Mouse (Mus musculus): ENCODE results near the gene Golga2. TPM values are rescaled to one million over a fixed set of nuclear protein-coding genes. Genes with fewer than 3 reads are reported as not detected.

Golga2 gene
- polyA plus RNA-seq, 1 experiment from 2014 or later = 24.9 TPM

GRCm38 (mm10) chr2:32340836-32341633, 53.9 kb downstream of the Golga2 start:
- 81% methylated on average over 13 of the region's 13 CpGs for WGBS
- no peak overlapping the region for H3K27ac ChIP-seq
- ATAC-seq (ENCODE audit: insufficient read depth, low FRiP score, low read depth) = no peak
- H3K27me3 ChIP-seq (replicated peaks) = no peaks in the 10 kb centered on the region
- no peaks in the 10 kb centered on the region for H3K36me3 ChIP-seq
- no peaks in the 10 kb centered on the region for H3K4me1 ChIP-seq
- H3K4me2 ChIP-seq = no peak overlapping the region
- H3K4me3 ChIP-seq (replicated peaks) = no peak overlapping the region
- H3K9ac ChIP-seq = no peak overlapping the region
- H3K9me3 ChIP-seq = no peaks in the 10 kb centered on the region

- Histone ChIP-seq H3K9ac (no peak overlapping the region), H3K27me3 (replicated peaks) (no peaks in the 10 kb centered on the region), H3K27ac (no peak overlapping the region), H3K9me3 (no peaks in the 10 kb centered on the region), H3K4me1 (no peaks in the 10 kb centered on the region), H3K36me3 (no peaks in the 10 kb centered on the region), H3K4me2 (no peak overlapping the region), H3K4me3 (replicated peaks) (no peak overlapping the region)
- ATAC-seq (ENCODE audit: insufficient read depth, low FRiP score, low read depth) = no peak
- 84% methylated on average over 4 of the region's 4 CpGs for WGBS
Observed at GRCm38 (mm10) chr2:32341634-32341939, 54.4 kb downstream of the Golga2 start.

- Histone ChIP-seq H3K9ac (no peak overlapping the region), H3K4me3 (replicated peaks) (no peak overlapping the region), H3K4me1 (no peaks in the 10 kb centered on the region), H3K27me3 (replicated peaks) (no peaks in the 10 kb centered on the region), H3K4me2 (no peak overlapping the region), H3K9me3 (no peaks in the 10 kb centered on the region), H3K27ac (no peak overlapping the region), H3K36me3 (no peaks in the 10 kb centered on the region)
- WGBS = 91% methylated on average over 4 of the region's 4 CpGs
- ATAC-seq (ENCODE audit: insufficient read depth, low FRiP score, low read depth) = no peak
Observed at GRCm38 (mm10) chr2:32342039-32342438, 54.9 kb downstream of the Golga2 start.

GRCm38 (mm10) chr2:32342539-32343350, 55.6 kb downstream of the Golga2 start:
- ATAC-seq (ENCODE audit: insufficient read depth, low FRiP score, low read depth) = peak; percentile 49; the same call in 1 of the 2 replicates
- Histone ChIP-seq H3K9ac (no peak overlapping the region), H3K36me3 (no peaks in the 10 kb centered on the region), H3K4me1 (no peaks in the 10 kb centered on the region), H3K4me2 (no peak overlapping the region), H3K27ac (no peak overlapping the region), H3K27me3 (replicated peaks) (no peaks in the 10 kb centered on the region), H3K4me3 (replicated peaks) (no peak overlapping the region), H3K9me3 (no peaks in the 10 kb centered on the region)
- WGBS = 71% methylated on average over 6 of the region's 6 CpGs

DNA sequence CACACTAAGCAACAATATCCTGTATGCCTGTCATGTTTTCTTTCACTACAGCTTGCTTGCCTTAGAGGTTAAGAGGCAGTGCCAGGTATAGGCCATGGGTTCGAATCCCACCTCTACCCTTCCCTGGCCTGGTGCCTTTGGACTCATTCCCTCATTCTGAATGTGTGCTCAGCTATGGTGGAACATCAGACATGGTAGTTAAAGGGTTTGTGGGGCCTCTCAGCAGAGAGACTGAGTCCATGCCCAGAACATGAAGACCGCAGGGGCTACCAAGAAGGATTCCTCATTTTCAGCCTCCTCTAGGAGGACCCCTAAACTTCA, 56.1 kb downstream of the Golga2 start:
- H3K27me3 ChIP-seq (replicated peaks) = no peaks in the 10 kb centered on the region
- no peak overlapping the region for H3K27ac ChIP-seq
- no peak for ATAC-seq (ENCODE audit: insufficient read depth, low FRiP score, low read depth)
- no peak overlapping the region for H3K4me3 ChIP-seq (replicated peaks)
- no peaks in the 10 kb centered on the region for H3K36me3 ChIP-seq
- 86% methylated on average over 2 of the region's 2 CpGs for WGBS
- no peaks in the 10 kb centered on the region for H3K4me1 ChIP-seq
- H3K9me3 ChIP-seq = no peaks in the 10 kb centered on the region
- no peak overlapping the region for H3K9ac ChIP-seq
- no peak overlapping the region for H3K4me2 ChIP-seq

- H3K27ac ChIP-seq = no peak overlapping the region
- no peak for ATAC-seq (ENCODE audit: insufficient read depth, low FRiP score, low read depth)
- no peak overlapping the region for H3K4me3 ChIP-seq (replicated peaks)
- 84% methylated on average over 10 of the region's 10 CpGs for WGBS
- H3K4me2 ChIP-seq = no peak overlapping the region
- H3K9me3 ChIP-seq = no peaks in the 10 kb centered on the region
- H3K36me3 ChIP-seq = no peaks in the 10 kb centered on the region
- no peaks in the 10 kb centered on the region for H3K4me1 ChIP-seq
- H3K9ac ChIP-seq = no peak overlapping the region
- H3K27me3 ChIP-seq (replicated peaks) = no peaks in the 10 kb centered on the region
Observed at GRCm38 (mm10) chr2:32344056-32344455, 56.9 kb downstream of the Golga2 start.

- 73% methylated on average over 14 of the region's 14 CpGs for WGBS
Observed at GRCm38 (mm10) chr2:32344598-32345321, 57.6 kb downstream of the Golga2 start.

DNA sequence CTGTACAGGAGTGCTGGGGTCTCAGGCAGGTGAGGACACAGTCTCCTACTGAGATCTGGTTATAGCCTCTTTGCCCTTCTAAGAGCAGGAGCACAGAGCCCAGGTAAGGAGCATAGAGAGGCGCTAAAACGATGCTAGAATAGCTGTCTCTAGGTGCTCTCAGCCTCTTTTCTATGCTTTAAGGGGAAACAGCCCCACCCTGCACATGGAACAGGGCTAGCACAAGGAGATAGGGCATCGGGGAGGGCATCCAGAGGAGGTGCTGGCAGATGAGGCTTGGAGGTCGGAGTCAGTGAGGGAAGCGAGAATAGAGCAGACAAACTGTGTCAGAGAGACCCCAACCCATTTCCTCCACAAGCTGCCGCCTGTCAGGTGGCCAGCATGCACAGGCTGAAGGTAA, 59.8 kb downstream of the Golga2 start:
- Histone ChIP-seq H3K9ac (no peak overlapping the region), H3K27me3 (replicated peaks) (0 out of 2 replicates have a peak, but pooled peaks cover 3% of the 10 kb centered on the region), H3K4me3 (replicated peaks) (no peak overlapping the region), H3K36me3 (no peaks in the 10 kb centered on the region), H3K27ac (no peak overlapping the region), H3K4me1 (peaks cover 14% of the 10 kb centered on the region), H3K9me3 (no peaks in the 10 kb centered on the region), H3K4me2 (no peak overlapping the region)
- 86% methylated on average over 6 of the region's 6 CpGs for WGBS
- no peak for ATAC-seq (ENCODE audit: insufficient read depth, low FRiP score, low read depth)

More at GRCm38 (mm10) chr2:32344598-32345321, 57.6 kb downstream of the Golga2 start:
- Histone ChIP-seq H3K36me3 (no peaks in the 10 kb centered on the region), H3K4me2 (no peak overlapping the region), H3K9me3 (no peaks in the 10 kb centered on the region), H3K27me3 (replicated peaks) (0 out of 2 replicates have a peak, but pooled peaks cover 2% of the 10 kb centered on the region), H3K27ac (no peak overlapping the region), H3K4me3 (replicated peaks) (no peak overlapping the region), H3K9ac (no peak overlapping the region), H3K4me1 (no peaks in the 10 kb centered on the region)
- ATAC-seq (ENCODE audit: insufficient read depth, low FRiP score, low read depth) = no peak

GRCm38 (mm10) chr2:32348311-32348710, 61.1 kb downstream of the Golga2 start:
- Histone ChIP-seq H3K36me3 (no peaks in the 10 kb centered on the region), H3K4me3 (replicated peaks) (no peak overlapping the region), H3K4me2 (no peak overlapping the region), H3K9ac (no peak overlapping the region), H3K9me3 (no peaks in the 10 kb centered on the region), H3K27ac (no peak overlapping the region), H3K27me3 (replicated peaks) (0 out of 2 replicates have a peak, but pooled peaks cover 3% of the 10 kb centered on the region), H3K4me1 (peaks cover 23% of the 10 kb centered on the region)
- 78% methylated on average over 11 of the region's 11 CpGs for WGBS
- no peak for ATAC-seq (ENCODE audit: insufficient read depth, low FRiP score, low read depth)

GRCm38 (mm10) chr2:32349625-32350255, 62.6 kb downstream of the Golga2 start:
- 47% methylated on average over 8 of the region's 8 CpGs for WGBS
- Histone ChIP-seq H3K27ac (no peak overlapping the region), H3K9ac (no peak overlapping the region), H3K27me3 (replicated peaks) (0 out of 2 replicates have a peak, but pooled peaks cover 3% of the 10 kb centered on the region), H3K4me1 (peaks cover 23% of the 10 kb centered on the region), H3K9me3 (no peaks in the 10 kb centered on the region), H3K4me3 (replicated peaks) (no peak overlapping the region), H3K36me3 (no peaks in the 10 kb centered on the region), H3K4me2 (no peak overlapping the region)
- no peak for ATAC-seq (ENCODE audit: insufficient read depth, low FRiP score, low read depth)

- Histone ChIP-seq H3K9me3 (no peaks in the 10 kb centered on the region), H3K9ac (no peak overlapping the region), H3K4me1 (peaks cover 23% of the 10 kb centered on the region), H3K27me3 (replicated peaks) (0 out of 2 replicates have a peak, but pooled peaks cover 3% of the 10 kb centered on the region), H3K4me3 (replicated peaks) (no peak overlapping the region), H3K27ac (no peak overlapping the region), H3K4me2 (no peak overlapping the region), H3K36me3 (no peaks in the 10 kb centered on the region)
- ATAC-seq (ENCODE audit: insufficient read depth, low FRiP score, low read depth) = no peak
- WGBS = 55% methylated on average over 13 of the region's 13 CpGs
Observed at GRCm38 (mm10) chr2:32350471-32351051, 63.4 kb downstream of the Golga2 start.
